Mouse (Mus musculus) kidney, embryonic 15.5 days (tissue): ENCODE results near the gene Cops8. TPM values are rescaled to one million over a fixed set of nuclear protein-coding genes. Genes with fewer than 3 reads are reported as not detected.

ENCODE experiments used
- ATAC-seq: fragments of 200-750 bp; cut with Nextera tagmentation; replicated peaks from 2 replicates; pipeline ENCODE4 v1.8.0; 2017; ENCODE audit warnings: moderate TSS enrichment; ENCODE audit not compliant: low FRiP score
- H3K27ac ChIP-seq: fragments of 300-500 bp; sonication (generic); 2 replicates; pipeline ENCODE4 v1.5.1; 2015; ENCODE audit warnings: mild to moderate bottlenecking, inconsistent platforms
- H3K27me3 ChIP-seq: fragments of 300-500 bp; sonication (generic); 2 replicates; pipeline ENCODE4 v1.6.1; 2015; ENCODE audit warnings: inconsistent platforms
- H3K36me3 ChIP-seq: fragments of 300-500 bp; sonication (generic); 2 replicates; pipeline ENCODE4 v1.6.1; 2015; ENCODE audit warnings: inconsistent platforms
- H3K4me1 ChIP-seq: fragments of 300-500 bp; sonication (generic); 2 replicates; pipeline ENCODE4 v1.6.1; 2015; ENCODE audit warnings: inconsistent platforms
- H3K4me2 ChIP-seq: fragments of 300-500 bp; sonication (generic); 2 replicates; pipeline ENCODE4 v1.6.1; 2015; ENCODE audit warnings: moderate library complexity, mild to moderate bottlenecking, inconsistent platforms
- H3K4me3 ChIP-seq: fragments of 300-500 bp; sonication (generic); replicated peaks from 2 replicates; pipeline ENCODE4 v1.5.1; 2015; ENCODE audit warnings: mild to moderate bottlenecking, inconsistent platforms
- H3K9ac ChIP-seq: fragments of 300-500 bp; sonication (generic); 2 replicates; pipeline ENCODE4 v1.6.1; 2015; ENCODE audit warnings: mild to moderate bottlenecking, inconsistent platforms
- H3K9me3 ChIP-seq: fragments of 300-500 bp; sonication (generic); replicated peaks from 2 replicates; pipeline ENCODE4 v1.6.1; 2016; ENCODE audit warnings: inconsistent platforms
- WGBS: fragments of 180-500 bp; shearing (Covaris S2); methylation state at CpG from one replicate; pipeline ENCODE4 v1.1.7; 2015; ENCODE audit warnings: mixed read lengths; 5-methylcytosine and 5-hydroxymethylcytosine counted together
- polyA plus RNA-seq: library from polyadenylated mRNA; unstranded; fragments of >200 nt; fragmentation: Nextera tagmentation; extraction: Ambion mirVana; gene quantifications from 2 replicates; pipeline ENCODE4 v1.2.1, GENCODE M21; 2015

Cops8 gene
- polyA plus RNA-seq, 1 experiment from 2014 or later: 155 TPM

DNA sequence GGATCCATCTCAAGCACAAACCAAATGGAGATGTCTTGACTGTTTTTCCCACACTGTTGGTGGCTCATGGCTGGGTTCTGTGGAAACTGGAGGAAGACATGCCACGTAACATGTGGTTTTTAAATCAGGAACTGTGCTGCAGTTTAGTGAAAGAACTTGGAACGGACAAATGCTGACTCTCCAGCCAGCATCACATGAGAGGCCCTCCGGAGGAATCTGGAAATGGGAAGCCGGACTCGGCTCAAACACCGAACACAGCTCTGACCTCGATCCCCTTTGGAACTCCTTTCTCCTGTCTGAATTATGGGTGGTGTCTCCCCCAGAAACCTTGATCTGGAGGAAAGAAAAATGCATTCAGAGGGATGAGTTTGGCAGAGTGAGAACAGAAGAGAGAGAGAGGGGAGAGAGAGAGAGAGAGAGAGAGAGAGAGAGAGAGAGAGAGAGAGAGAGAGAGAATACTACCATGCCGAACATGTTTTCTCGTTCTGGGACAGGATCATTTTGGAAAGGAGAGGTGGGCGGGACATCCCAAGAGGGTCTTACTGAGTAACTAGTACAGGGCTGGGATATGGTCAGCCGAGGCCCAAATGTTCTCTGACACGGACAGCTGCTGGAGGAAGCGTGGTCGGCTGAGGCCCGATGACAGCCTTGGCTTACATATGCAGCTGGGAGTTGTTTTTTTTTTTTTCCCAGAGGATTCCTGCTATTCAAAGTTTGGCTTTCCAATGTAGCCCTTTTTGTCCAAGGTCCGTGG is 53.9 kb downstream of the Cops8 start:
- Histone ChIP-seq H3K27ac (peak overlapping the region; percentile 2; the same call in 1 of the 2 replicates), H3K36me3 (no peaks in the 10 kb centered on the region), H3K9ac (no peak overlapping the region), H3K4me2 (no peak overlapping the region), H3K9me3 (no peaks in the 10 kb centered on the region), H3K27me3 (no peaks in the 10 kb centered on the region), H3K4me3 (no peak overlapping the region), H3K4me1 (peaks cover 4% of the 10 kb centered on the region)
- no peak for ATAC-seq
- 65% methylated on average over 16 of the region's 16 CpGs for WGBS

DNA sequence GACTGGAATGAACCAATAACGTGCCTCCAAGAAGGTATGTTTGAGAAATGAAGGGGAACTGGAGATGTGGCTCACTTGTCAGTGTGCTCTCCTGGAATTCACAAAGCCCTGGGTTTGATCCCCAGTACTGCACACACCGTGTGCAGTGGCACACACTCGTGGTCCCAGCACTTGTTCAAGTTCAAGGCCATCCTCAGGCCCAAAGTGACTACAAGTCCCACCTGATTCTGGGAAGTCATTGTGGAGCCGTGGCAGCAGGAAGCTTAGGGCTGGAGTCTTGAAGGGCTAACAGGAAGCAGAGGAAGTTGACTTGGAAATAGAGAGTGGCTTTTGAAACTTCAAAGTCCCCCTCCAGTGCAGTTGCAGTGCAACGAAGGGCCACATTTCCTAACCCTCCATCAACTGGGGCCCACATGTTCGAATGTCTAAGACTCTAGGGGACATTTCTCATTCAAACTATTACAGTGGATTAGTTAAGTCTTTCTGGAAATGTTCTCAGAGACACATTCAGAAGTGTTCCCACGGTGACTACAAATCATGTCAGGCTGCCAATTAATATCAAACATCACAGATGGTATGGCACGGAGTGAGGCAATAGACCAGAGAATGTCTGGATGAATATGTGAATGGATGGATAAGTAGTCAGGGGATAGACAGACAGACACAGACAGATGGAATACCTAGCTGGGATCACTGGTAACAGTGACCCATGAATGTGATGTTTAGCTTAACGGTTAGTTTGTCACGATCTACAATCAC is 54.7 kb downstream of the Cops8 start:
- no peak overlapping the region for H3K4me3 ChIP-seq
- no peak overlapping the region for H3K4me2 ChIP-seq
- H3K27me3 ChIP-seq: no peaks in the 10 kb centered on the region
- ATAC-seq: no peak
- no peaks in the 10 kb centered on the region for H3K36me3 ChIP-seq
- no peak overlapping the region for H3K27ac ChIP-seq
- no peaks in the 10 kb centered on the region; the same call in 1 of the 2 replicates for H3K4me1 ChIP-seq
- H3K9me3 ChIP-seq: no peaks in the 10 kb centered on the region
- 81% methylated on average over 10 of the region's 10 CpGs for WGBS
- no peak overlapping the region for H3K9ac ChIP-seq

DNA sequence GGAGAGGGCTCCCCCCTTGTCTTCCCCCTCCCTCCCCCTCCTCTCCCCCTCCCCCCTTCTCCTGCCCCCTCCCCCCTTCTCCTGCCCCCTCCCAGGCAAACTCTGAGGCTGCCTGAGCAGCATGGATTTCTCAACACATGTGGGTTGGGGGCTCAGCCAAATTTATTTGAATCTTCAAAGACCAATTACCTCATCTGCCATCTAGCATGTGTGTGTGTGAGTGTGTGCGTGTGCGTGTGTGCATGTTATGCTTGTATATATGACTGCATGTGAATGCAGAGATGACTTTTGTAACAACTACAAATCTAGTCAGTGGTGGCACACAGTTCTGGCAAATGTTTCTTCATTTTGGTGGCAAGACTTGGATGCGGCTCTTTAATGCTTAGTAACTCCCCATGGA is 55.8 kb downstream of the Cops8 start:
- H3K9me3 ChIP-seq: no peaks in the 10 kb centered on the region
- 88% methylated on average over 3 of the region's 3 CpGs for WGBS
- H3K27me3 ChIP-seq: no peaks in the 10 kb centered on the region
- H3K9ac ChIP-seq: no peak overlapping the region
- H3K4me3 ChIP-seq: no peak overlapping the region
- no peak overlapping the region for H3K27ac ChIP-seq
- no peak overlapping the region for H3K4me2 ChIP-seq
- H3K36me3 ChIP-seq: no peaks in the 10 kb centered on the region
- no peaks in the 10 kb centered on the region for H3K4me1 ChIP-seq
- no peak for ATAC-seq

DNA sequence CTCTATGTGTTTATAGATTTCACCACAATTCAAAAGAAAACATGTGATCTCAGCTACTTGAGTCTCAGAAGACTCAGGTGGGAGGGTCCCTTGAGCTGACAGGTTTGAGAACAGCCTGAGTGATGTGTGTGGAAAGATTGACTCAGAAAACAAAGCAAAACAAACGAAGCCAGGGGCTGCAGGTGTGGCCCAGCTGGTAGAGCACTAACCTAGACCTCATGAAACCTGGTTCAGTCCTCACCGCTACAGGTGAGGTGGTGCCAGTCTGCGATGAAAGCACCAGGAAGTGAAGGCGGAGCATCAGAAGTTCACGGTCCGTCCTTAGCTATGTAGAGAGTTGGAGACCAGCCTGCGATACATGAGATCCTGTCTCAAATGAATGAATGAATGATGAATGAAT is 57.4 kb downstream of the Cops8 start:
- Histone ChIP-seq H3K9ac (no peak overlapping the region), H3K36me3 (no peaks in the 10 kb centered on the region), H3K4me3 (no peak overlapping the region), H3K4me1 (no peaks in the 10 kb centered on the region), H3K4me2 (no peak overlapping the region), H3K27me3 (no peaks in the 10 kb centered on the region), H3K9me3 (no peaks in the 10 kb centered on the region), H3K27ac (no peak overlapping the region)
- ATAC-seq: no peak
- WGBS: 85% methylated on average over 7 of the region's 7 CpGs

DNA sequence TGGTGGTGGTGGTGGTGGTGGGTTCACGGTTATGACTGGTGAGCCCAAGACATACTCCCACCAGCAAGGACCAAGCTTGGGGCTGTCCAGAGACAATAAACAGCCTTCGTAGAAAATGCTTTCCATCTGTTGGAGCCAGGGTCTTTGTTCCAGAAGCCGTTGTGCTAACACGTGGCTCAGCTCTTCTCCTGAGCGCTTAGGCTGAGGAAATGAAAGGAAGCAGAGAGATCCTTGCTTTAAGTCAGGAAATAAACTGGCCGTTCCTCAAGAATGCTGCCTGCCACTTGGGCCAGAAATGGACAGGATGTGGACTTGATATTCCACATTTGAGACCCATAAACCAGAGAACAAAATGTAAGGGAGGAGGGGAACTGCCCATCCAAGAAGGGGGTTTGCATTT is 59.7 kb downstream of the Cops8 start:
- Histone ChIP-seq H3K9me3 (no peaks in the 10 kb centered on the region), H3K27me3 (no peaks in the 10 kb centered on the region), H3K4me3 (no peak overlapping the region), H3K4me2 (no peak overlapping the region), H3K36me3 (no peaks in the 10 kb centered on the region), H3K27ac (peak overlapping the region; percentile 45; the same call in 1 of the 2 replicates), H3K9ac (no peak overlapping the region), H3K4me1 (no peaks in the 10 kb centered on the region)
- WGBS: 49% methylated on average over 6 of the region's 6 CpGs
- ATAC-seq: no peak

Other genes starting within 250 kb of the Cops8 start
- gene Col6a3, start 241.0 kb downstream of the Cops8 start, polyA plus RNA-seq: 27.1 and 39.0 TPM in 2 replicates